Mouse (Mus musculus) Muller cell, postnatal 12 days (primary cell): ENCODE measurements at regions not wholly inside any gene's neighbourhood (a gene's known extent, or its start where the extent isn't known, plus 50 kb on each side); places are given as distances from the start of the nearest gene placed in this dataset.

ENCODE experiments used
- DNase-seq: peaks from one replicate; pipeline ENCODE4 v3.0.0-alpha.2; 2015; ENCODE audit errors: inconsistent ontology term

DNA sequence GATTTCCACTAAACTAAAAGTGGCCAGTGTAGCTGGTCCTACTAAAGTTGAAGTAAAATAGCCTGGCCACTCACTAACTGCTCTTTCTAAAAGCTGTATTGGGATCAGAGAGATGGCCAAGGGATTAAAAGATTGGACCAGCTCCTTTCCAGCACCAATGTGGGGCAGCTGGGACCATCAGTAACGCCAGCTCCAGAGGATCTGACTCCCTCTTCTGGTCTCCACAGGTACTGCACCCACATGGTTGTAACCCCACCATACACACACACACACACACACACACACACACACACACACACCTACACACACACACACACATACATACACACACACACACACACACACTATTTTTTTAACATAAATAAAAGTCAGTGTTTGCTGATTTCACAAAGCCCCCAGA is 122.1 kb upstream of the Topaz1 start:
- DNase-seq = no peak

GRCm38 (mm10) chr9:122626346-122626745 is 120.8 kb upstream of the Topaz1 start:
- DNase-seq = no peak

GRCm38 (mm10) chr9:122629171-122629904 is 117.8 kb upstream of the Topaz1 start:
- DNase-seq = peak; percentile 85

DNA sequence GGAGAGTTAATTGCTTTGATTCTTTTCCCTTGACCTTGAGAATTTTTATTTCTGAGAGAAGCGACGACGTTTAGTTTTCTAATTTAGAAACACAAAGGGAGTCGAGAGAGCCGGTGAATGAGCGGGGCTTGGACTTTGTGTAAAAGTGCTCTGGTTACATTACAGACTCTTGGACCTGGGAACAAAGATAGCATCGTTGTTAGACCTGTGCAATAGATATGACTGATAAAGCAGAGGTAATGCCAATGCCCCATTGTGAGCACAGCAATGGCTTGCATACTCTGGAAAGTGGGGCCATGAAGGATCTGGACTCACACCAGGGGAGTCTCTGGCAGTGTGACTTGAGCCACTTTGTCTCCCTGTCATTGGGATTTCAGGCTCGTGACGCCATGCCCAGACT is 115.4 kb upstream of the Topaz1 start:
- DNase-seq = no peak

GRCm38 (mm10) chr9:122633484-122633883 is 113.7 kb upstream of the Topaz1 start:
- no peak for DNase-seq

- peak; percentile 92 for DNase-seq
Observed at GRCm38 (mm10) chr9:122635138-122635964, 111.8 kb upstream of the Topaz1 start.

- DNase-seq = no peak
Observed at GRCm38 (mm10) chr9:122637591-122637990, 109.6 kb upstream of the Topaz1 start.

- no peak for DNase-seq
Observed at GRCm38 (mm10) chr9:122639239-122639638, 107.9 kb upstream of the Topaz1 start.

GRCm38 (mm10) chr9:122642913-122643312 is 104.2 kb upstream of the Topaz1 start:
- DNase-seq = no peak

DNA sequence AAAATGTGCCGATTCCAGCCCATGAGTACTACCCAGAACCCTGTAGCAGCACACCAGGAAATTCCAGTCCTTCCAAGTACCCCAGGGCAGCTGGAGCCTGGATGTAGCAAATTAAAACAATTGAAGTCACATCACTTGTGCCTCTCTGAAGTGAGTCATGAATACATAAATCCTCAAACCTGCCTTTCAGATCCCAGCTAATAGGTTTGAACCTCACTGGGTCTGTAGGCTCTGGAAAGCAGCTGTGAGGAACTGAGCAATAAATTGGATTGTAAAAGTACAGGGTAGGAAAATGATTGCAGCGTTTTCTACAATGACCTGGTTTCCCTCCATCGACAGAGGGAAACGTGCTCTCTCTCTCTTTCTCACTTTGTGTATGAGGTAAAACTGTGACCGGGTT is 101.6 kb upstream of the Topaz1 start:
- DNase-seq = no peak

DNA sequence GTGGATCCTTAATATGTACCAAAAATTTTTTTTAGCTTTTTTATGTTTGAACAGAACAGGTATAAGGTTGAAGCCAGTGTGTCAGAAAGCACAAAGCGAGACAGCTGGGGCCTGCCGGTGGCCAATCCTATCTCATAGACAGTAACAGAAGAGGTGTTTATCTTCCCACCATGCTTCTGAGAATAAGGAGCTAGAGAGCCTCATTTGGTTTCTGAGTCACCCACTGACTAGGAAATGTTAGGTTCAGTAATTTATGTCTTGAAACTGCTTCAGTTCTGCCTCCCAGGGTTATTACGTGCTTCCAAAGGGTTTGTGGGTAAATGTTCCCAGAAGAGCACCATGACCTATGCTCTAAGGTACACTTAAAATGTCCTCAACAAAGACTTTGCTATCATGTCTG is 96.3 kb upstream of the Topaz1 start:
- DNase-seq = no peak

- DNase-seq = no peak
Observed at GRCm38 (mm10) chr9:122655583-122655982, 91.6 kb upstream of the Topaz1 start.

DNA sequence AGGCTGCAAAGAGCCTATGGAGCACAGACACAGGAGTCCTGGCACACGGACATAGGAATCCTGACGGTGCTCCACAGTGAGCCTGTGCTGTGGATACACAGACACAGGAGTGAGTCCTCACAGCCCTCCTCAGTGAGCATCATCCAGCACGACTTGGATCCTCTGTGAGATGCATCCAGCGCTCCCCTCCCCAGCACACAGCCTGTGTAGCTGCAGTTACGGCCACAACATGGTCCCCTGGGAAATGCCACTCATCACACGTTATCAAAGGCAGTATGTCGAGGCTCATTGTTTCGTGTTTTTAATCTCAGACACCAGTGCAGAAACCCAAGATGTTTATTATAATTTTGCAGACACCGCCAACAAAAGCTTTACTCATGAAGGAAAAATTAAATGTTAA is 87.1 kb upstream of the Topaz1 start:
- DNase-seq = no peak

DNA sequence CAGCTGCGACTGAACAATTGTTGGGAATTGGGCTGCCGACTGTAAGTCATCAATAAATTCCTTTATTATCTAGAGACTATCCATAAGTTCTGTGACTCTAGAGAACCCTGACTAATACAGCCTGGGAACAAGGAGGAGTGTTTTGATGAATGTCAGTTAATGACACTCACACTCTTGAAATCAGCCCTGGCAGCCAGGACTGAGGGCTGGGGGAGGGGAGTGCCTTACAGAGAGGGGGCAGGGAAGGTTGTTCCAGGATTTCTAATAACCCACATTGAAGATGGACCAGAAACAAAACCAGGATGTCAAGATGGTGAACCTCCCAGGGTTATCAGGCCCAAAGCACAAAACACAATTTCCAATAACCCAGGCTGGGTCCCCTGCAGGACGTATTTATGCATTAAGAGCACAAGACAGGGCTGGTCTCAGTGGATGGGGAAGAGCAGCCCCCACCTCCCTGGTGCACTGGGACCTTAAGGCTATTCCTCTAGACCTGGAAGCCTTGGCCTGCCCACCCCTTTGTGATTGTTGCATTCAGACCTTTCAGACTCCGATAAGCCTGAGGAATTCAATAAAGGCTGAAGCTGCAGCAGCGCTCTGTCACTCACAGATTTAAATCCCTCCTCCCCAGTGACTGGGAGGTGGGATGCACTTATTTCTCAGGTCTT is 80.0 kb upstream of the Topaz1 start:
- no peak for DNase-seq

DNA sequence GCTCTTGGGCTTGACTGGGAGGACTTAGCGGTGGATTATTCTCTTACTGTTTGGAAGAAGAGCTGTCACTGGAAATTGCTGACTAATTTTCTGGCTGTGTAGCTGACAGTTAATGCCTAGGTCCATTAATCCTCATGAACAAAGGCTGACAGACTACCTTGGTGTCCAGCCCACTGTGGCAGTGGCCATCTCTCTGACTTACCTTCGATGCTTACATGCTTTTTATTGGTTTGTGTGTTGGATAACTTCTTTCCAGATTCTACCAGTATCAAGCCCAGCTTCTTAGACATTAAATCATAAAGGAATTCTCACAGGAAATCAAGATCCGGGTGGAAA is 79.5 kb upstream of the Topaz1 start:
- DNase-seq = no peak

DNA sequence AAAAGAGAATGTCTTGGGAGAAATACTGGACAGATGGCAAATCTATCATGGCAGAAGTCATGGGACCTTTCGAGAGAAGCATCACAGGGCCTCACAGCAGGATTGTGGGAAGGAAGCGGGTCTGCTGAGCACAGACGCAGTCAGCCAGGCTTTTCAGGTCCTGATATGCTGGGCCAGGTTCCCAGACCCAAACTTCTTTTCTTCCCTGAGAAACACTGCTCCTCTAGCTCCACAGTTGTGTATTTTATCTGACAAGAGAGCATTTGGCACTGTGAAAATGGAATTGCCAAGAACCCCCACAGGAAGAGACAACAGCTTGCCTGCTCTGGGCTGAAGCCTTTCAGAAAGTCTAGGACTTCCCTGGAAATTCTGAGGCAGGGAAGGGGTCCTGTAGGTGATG is 73.4 kb upstream of the Topaz1 start:
- DNase-seq = no peak

- DNase-seq = no peak
Observed at GRCm38 (mm10) chr9:122678001-122678696, 69.0 kb upstream of the Topaz1 start.

GRCm38 (mm10) chr9:122687170-122687569 is 60.0 kb upstream of the Topaz1 start:
- DNase-seq = peak; percentile 30

DNA sequence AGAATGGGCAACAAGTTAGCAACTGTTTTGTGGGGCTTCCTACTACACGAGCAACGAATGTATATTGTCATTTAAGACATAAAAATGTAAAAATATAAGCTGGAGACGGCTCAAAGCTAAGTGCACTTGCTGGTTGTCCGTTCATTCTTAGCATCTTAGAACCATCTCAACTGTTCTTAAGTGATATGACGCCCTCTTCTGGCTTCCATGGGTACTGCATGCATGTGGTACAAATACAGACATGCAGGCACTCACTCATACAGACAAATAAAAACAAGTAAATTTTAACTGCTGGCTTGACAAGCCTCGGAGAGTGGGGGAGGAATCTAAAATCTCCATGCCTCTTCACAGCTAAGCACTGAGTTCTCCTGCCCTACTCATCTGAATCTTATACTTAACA is 55.3 kb upstream of the Topaz1 start:
- no peak for DNase-seq

DNA sequence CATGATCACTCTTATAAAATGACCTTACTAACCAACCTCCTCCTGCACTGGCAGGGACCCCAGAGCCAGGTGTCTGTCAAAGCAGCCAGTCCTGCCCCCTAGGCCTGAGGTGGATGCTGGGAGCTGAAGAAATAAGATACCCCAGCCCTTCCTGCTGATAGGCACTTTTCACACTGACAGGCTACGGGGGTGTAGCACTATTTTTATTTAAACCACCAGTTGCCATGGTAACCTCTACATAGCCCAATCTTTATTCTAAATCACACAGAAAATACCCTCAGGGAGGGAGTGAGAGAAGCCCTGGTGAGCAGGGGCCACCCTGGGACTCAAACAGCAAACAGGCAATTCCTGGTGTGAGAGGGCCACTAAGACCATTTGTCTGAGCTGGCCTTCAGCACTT is 51.4 kb upstream of the Topaz1 start:
- no peak for DNase-seq
